Mouse (Mus musculus) small intestine, adult 2 months (tissue): ENCODE measurements around the gene Mmp23.

Experiments
- CTCF ChIP-seq: fragments of 200-500 bp; IDR thresholded peaks from 2 replicates; pipeline ENCODE4 v1.5.1; 2012; ENCODE audit warnings: low read depth, mild to moderate bottlenecking, control low read depth, inconsistent platforms, low read length, moderate library complexity, mixed read lengths; ENCODE audit not compliant: insufficient replicate concordance, insufficient read length; ENCODE audit errors: extremely low read depth
- POLR2A ChIP-seq: fragments of 200-500 bp; IDR thresholded peaks from 2 replicates; pipeline ENCODE4 v1.6.1; 2012; ENCODE audit warnings: low read depth, mild to moderate bottlenecking, control low read depth, inconsistent platforms, low read length, moderate library complexity

DNA sequence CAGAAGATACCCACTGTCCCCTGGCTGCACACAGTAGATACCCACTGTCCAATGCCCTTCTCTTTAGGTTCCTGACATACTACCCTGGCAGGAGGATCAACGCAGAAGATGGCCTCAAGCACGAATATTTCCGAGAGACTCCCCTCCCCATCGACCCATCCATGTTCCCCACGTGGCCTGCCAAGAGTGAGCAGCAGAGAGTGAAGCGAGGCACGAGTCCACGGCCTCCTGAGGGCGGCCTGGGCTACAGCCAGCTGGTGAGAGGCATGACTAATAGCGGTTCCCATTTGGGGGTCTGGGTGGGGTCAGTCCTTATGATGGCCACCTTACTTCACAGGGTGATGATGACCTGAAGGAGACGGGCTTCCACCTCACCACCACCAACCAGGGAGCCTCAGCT is 3.8 kb downstream of the Mmp23 start:
- TF ChIP-seq CTCF (no peak), POLR2A (no peak)
